Mouse (Mus musculus) CH12.LX (cell line): ENCODE measurements around the gene Ell.

Experiments
- CTCF ChIP-seq, 2 experiments: IDR thresholded peaks in 1 of 2; conservative IDR thresholded peaks in 1 of 2; 2 replicates each; pipeline ENCODE4 v1.5.1; 2011 to 2012; ENCODE audit warnings: low read depth in 2 of 2, low read length in 2 of 2, improper control_type of control experiment in 1 of 2, inconsistent platforms in 1 of 2, mild to moderate bottlenecking in 1 of 2, moderate library complexity in 1 of 2
- KAT2A ChIP-seq: IDR thresholded peaks from 2 replicates; pipeline ENCODE4 v1.6.1; 2012; ENCODE audit warnings: low read length, improper control_type of control experiment, inconsistent platforms; ENCODE audit not compliant: insufficient replicate concordance

DNA sequence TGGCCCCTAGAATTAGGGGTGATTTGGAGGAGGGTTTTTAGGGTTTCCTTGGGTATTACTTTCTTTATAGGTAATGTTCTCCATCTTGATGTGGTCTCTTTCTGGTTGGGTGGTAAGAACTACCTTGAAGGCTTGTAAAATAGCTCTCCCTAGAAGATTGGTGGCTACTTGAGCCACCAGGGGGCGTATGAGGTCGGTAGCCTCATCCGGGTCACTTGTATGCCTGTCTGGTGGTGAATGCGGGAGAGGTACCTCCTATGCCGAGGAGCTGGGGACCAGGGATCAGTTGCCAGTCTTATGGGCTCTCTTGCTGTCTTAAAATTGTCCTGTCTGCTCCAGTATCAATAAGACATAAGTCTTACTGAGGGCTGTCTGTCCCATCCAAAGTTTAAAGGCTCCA is 85.8 kb downstream of the Ell start:
- TF ChIP-seq CTCF (conservative IDR thresholded peaks at IDR 0.05 in 1 of 2, IDR thresholded peaks at IDR 0.05 in 1 of 2; ENCODE audit: low read depth in 2 of 2, low read length in 2 of 2) (peak in 1 of 2 experiments; percentile 53; a peak in 2 of 4 replicates), KAT2A (no peak)
